Mouse (Mus musculus) forebrain, embryonic 11.5 days (tissue): ENCODE results near the gene Lgals4. TPM values are rescaled to one million over a fixed set of nuclear protein-coding genes. Genes with fewer than 3 reads are reported as not detected.
A peak's percentile ranks its signal among the peaks of the same experiment; 100 is the strongest.

Experiments used
- ATAC-seq: fragments of 200-750 bp; cut with Nextera tagmentation; replicated peaks from 2 replicates; pipeline ENCODE4 v1.8.0; 2017; ENCODE audit warnings: moderate TSS enrichment; ENCODE audit not compliant: low FRiP score
- DNase-seq: peaks from one replicate; pipeline ENCODE4 v3.0.0-alpha.2; 2017; ENCODE audit warnings: low spot score
- H3K27ac ChIP-seq: fragments of 300-500 bp; sonication (generic); 2 replicates; pipeline ENCODE4 v1.5.1; 2014; ENCODE audit warnings: low read depth, low read length
- H3K27me3 ChIP-seq: fragments of 300-500 bp; sonication (generic); 2 replicates; pipeline ENCODE4 v1.6.1; 2014; ENCODE audit warnings: mild to moderate bottlenecking, low read length, mixed read lengths; ENCODE audit not compliant: control insufficient read depth, insufficient read depth
- H3K36me3 ChIP-seq: fragments of 300-500 bp; sonication (generic); 2 replicates; pipeline ENCODE4 v1.6.1; 2014; ENCODE audit warnings: mild to moderate bottlenecking, low read length, moderate library complexity, mixed read lengths; ENCODE audit not compliant: control insufficient read depth, insufficient read depth
- H3K4me1 ChIP-seq: fragments of 300-500 bp; sonication (generic); replicated peaks from 2 replicates; pipeline ENCODE4 v1.6.1; 2014; ENCODE audit warnings: low read length, mixed read lengths; ENCODE audit not compliant: control insufficient read depth, insufficient read depth
- H3K4me2 ChIP-seq: fragments of 300-500 bp; sonication (generic); 2 replicates; pipeline ENCODE4 v1.6.1; 2014; ENCODE audit warnings: low read depth, mild to moderate bottlenecking, low read length, moderate library complexity, mixed read lengths; ENCODE audit not compliant: severe bottlenecking
- H3K4me3 ChIP-seq: fragments of 300-500 bp; sonication (generic); 2 replicates; pipeline ENCODE4 v1.5.1; 2014; ENCODE audit warnings: low read depth, low read length
- H3K9ac ChIP-seq: fragments of 300-500 bp; sonication (generic); 2 replicates; pipeline ENCODE4 v1.6.1; 2014; ENCODE audit warnings: low read length
- H3K9me3 ChIP-seq: fragments of 300-500 bp; sonication (generic); 2 replicates; pipeline ENCODE4 v1.6.1; 2016; ENCODE audit warnings: low read length, mixed read lengths; ENCODE audit not compliant: control insufficient read depth
- WGBS: fragments of 180-500 bp; shearing (Covaris S2); extraction: QIAGEN DNeasy Blood & Tissue Kit; methylation state at CpG from one replicate; pipeline ENCODE4 v1.1.7; 2014; 5-methylcytosine and 5-hydroxymethylcytosine counted together
- polyA plus RNA-seq: library from polyadenylated mRNA; unstranded; fragments of >200 nt; fragmentation: Nextera tagmentation; extraction: Ambion mirVana; gene quantifications from 2 replicates; pipeline ENCODE4 v1.2.1, GENCODE M21; 2014

The Lgals4 gene
- polyA plus RNA-seq, 1 experiment from 2014 or later: 1.7 TPM

- no peak overlapping the region for H3K4me3 ChIP-seq
- WGBS: 24% methylated on average over 14 of the region's 14 CpGs
- ATAC-seq: no peak
- no peak overlapping the region for H3K4me2 ChIP-seq
- no peak overlapping the region for H3K27ac ChIP-seq
- H3K9me3 ChIP-seq: no peaks in the 10 kb centered on the region
- H3K4me1 ChIP-seq: peaks cover 5% of the 10 kb centered on the region; the same call in 1 of the 2 replicates
- H3K36me3 ChIP-seq: no peaks in the 10 kb centered on the region
- H3K9ac ChIP-seq: no peak overlapping the region
- peaks cover 19% of the 10 kb centered on the region for H3K27me3 ChIP-seq
- DNase-seq: no peak
Measured at GRCm38 (mm10) chr7:28886486-28886885, 52.8 kb downstream of the Lgals4 start.

- Histone ChIP-seq H3K36me3 (peaks cover 3% of the 10 kb centered on the region; the same call in 1 of the 2 replicates), H3K27me3 (peaks cover 19% of the 10 kb centered on the region), H3K9ac (0 out of 2 replicates have a peak overlapping the region, but pooled peaks have one; percentile 20), H3K27ac (no peak overlapping the region), H3K9me3 (no peaks in the 10 kb centered on the region), H3K4me2 (peak overlapping the region; percentile 51), H3K4me1 (peaks cover 5% of the 10 kb centered on the region; the same call in 1 of the 2 replicates), H3K4me3 (peak overlapping the region; percentile 28)
- ATAC-seq (0 out of 2 replicates have a peak, but pooled peaks have one; percentile 33), DNase-seq (peak; percentile 59)
- 4% methylated on average over 26 of the region's 27 CpGs for WGBS
Measured at GRCm38 (mm10) chr7:28888701-28889161, 55.1 kb downstream of the Lgals4 start.

Other genes starting within 250 kb of the Lgals4 start
- 40.7 and 41.1 TPM in 2 replicates for gene Samd4b, start 235.7 kb upstream of the Lgals4 start, polyA plus RNA-seq
- 50.7 and 56.2 TPM in 2 replicates for gene Pak4, start 235.7 kb upstream of the Lgals4 start, polyA plus RNA-seq
- not detected in 2 replicates for gene Acp7, start 202.5 kb upstream of the Lgals4 start, polyA plus RNA-seq
- gene Fbxo27, start 141.0 kb upstream of the Lgals4 start, polyA plus RNA-seq: 4.3 and 6.7 TPM in 2 replicates
- 8.3 and 9.9 TPM in 2 replicates for gene Fbxo17, start 117.0 kb upstream of the Lgals4 start, polyA plus RNA-seq
- gene Mrps12, start 92.0 kb upstream of the Lgals4 start, polyA plus RNA-seq: 116 and 131 TPM in 2 replicates
- 35.6 and 37.8 TPM in 2 replicates for gene Sars2, start 91.9 kb upstream of the Lgals4 start, polyA plus RNA-seq
- not detected in 2 replicates for gene Ccer2, start 77.7 kb upstream of the Lgals4 start, polyA plus RNA-seq
- gene Sirt2, start 67.1 kb upstream of the Lgals4 start, polyA plus RNA-seq: 63.5 and 70.2 TPM in 2 replicates
- gene Nfkbib, start 66.3 kb upstream of the Lgals4 start, polyA plus RNA-seq: 45.6 and 49.9 TPM in 2 replicates
- 2.1 and 2.4 TPM in 2 replicates for gene Rinl, start 44.9 kb upstream of the Lgals4 start, polyA plus RNA-seq
- 338 and 382 TPM in 2 replicates for gene Hnrnpl, start 25.3 kb upstream of the Lgals4 start, polyA plus RNA-seq
- 70.6 and 74.0 TPM in 2 replicates for gene Ech1, start 8.6 kb upstream of the Lgals4 start, polyA plus RNA-seq
- 0.52 and 0.88 TPM in 2 replicates for gene Lgals7, start 30.0 kb downstream of the Lgals4 start, polyA plus RNA-seq
- 0.60 and 0.69 TPM in 2 replicates for gene Capn12, start 47.6 kb downstream of the Lgals4 start, polyA plus RNA-seq
- 182 and 199 TPM in 2 replicates for gene Actn4, start 128.5 kb downstream of the Lgals4 start, polyA plus RNA-seq
- gene Eif3k, start 148.0 kb downstream of the Lgals4 start, polyA plus RNA-seq: 341 and 343 TPM in 2 replicates
- 5.9 and 6.4 TPM in 2 replicates for gene Map4k1, start 148.2 kb downstream of the Lgals4 start, polyA plus RNA-seq